Mouse (Mus musculus): Measurements from ENCODE around the gene Plcl2.
"Not testable (repeated sequence)": the region's sequence is repeated elsewhere in the genome, so short reads cannot be mapped to it uniquely, and the experiment has no call there.

Plcl2 gene

GRCm38 (mm10) chr17:50621996-50622395 is 112.8 kb downstream of the Plcl2 start:
- DNase-seq (ENCODE audit: low read depth, low spot score), result no peak

GRCm38 (mm10) chr17:50625584-50625983 is 116.4 kb downstream of the Plcl2 start:
- no peak for DNase-seq (ENCODE audit: low read depth, low spot score)

- DNase-seq (ENCODE audit: low read depth, low spot score), result no peak
Observed at GRCm38 (mm10) chr17:50627658-50628057, 118.5 kb downstream of the Plcl2 start.

GRCm38 (mm10) chr17:50628716-50629115 is 119.5 kb downstream of the Plcl2 start:
- no peak for DNase-seq (ENCODE audit: low read depth, low spot score)

- not testable (repeated sequence) for DNase-seq (ENCODE audit: low read depth, low spot score)
Observed at GRCm38 (mm10) chr17:50630992-50631391, 121.8 kb downstream of the Plcl2 start.

GRCm38 (mm10) chr17:50634008-50634871 is 125.0 kb downstream of the Plcl2 start:
- DNase-seq (ENCODE audit: low read depth, low spot score), result no peak

GRCm38 (mm10) chr17:50635961-50636585 is 126.9 kb downstream of the Plcl2 start:
- no peak for DNase-seq (ENCODE audit: low read depth, low spot score)

- no peak for DNase-seq (ENCODE audit: low read depth, low spot score)
Observed at GRCm38 (mm10) chr17:50638791-50639190, 129.6 kb downstream of the Plcl2 start.

GRCm38 (mm10) chr17:50641076-50641610 is 131.9 kb downstream of the Plcl2 start:
- DNase-seq (ENCODE audit: low read depth, low spot score), result no peak

GRCm38 (mm10) chr17:50641879-50642278 is 132.7 kb downstream of the Plcl2 start:
- no peak for DNase-seq (ENCODE audit: low read depth, low spot score)

- DNase-seq (ENCODE audit: low read depth, low spot score), result no peak
Observed at GRCm38 (mm10) chr17:50643356-50643755, 134.2 kb downstream of the Plcl2 start.

GRCm38 (mm10) chr17:50643989-50644388 is 134.8 kb downstream of the Plcl2 start:
- no peak for DNase-seq (ENCODE audit: low read depth, low spot score)

- DNase-seq (ENCODE audit: low read depth, low spot score), result not testable (repeated sequence)
Observed at GRCm38 (mm10) chr17:50648141-50648540, 138.9 kb downstream of the Plcl2 start.

- no peak for DNase-seq (ENCODE audit: low read depth, low spot score)
Observed at GRCm38 (mm10) chr17:50648757-50649419, 139.7 kb downstream of the Plcl2 start.

- DNase-seq (ENCODE audit: low read depth, low spot score), result no peak
Observed at GRCm38 (mm10) chr17:50650535-50651223, 141.5 kb downstream of the Plcl2 start.

- DNase-seq (ENCODE audit: low read depth, low spot score), result no peak
Observed at GRCm38 (mm10) chr17:50654741-50655415, 145.7 kb downstream of the Plcl2 start.

- no peak for DNase-seq (ENCODE audit: low read depth, low spot score)
Observed at GRCm38 (mm10) chr17:50655416-50655776, 146.2 kb downstream of the Plcl2 start.

GRCm38 (mm10) chr17:50657321-50657720 is 148.1 kb downstream of the Plcl2 start:
- DNase-seq (ENCODE audit: low read depth, low spot score), result no peak

- DNase-seq (ENCODE audit: low read depth, low spot score), result no peak
Observed at GRCm38 (mm10) chr17:50658901-50659300, 149.7 kb downstream of the Plcl2 start.

- no peak for DNase-seq (ENCODE audit: low read depth, low spot score)
Observed at GRCm38 (mm10) chr17:50667596-50667995, 158.4 kb downstream of the Plcl2 start.

- no peak for DNase-seq (ENCODE audit: low read depth, low spot score)
Observed at GRCm38 (mm10) chr17:50668681-50669208, 159.5 kb downstream of the Plcl2 start.
